Mouse (Mus musculus) embryo, embryonic 9.5 days (tissue): ENCODE data around the gene Tgfa.

Experiments
- DNase-seq: peaks from one replicate; pipeline ENCODE4 v3.0.0-alpha.2; 2017; ENCODE audit errors: extremely low spot score

The Tgfa gene

DNA sequence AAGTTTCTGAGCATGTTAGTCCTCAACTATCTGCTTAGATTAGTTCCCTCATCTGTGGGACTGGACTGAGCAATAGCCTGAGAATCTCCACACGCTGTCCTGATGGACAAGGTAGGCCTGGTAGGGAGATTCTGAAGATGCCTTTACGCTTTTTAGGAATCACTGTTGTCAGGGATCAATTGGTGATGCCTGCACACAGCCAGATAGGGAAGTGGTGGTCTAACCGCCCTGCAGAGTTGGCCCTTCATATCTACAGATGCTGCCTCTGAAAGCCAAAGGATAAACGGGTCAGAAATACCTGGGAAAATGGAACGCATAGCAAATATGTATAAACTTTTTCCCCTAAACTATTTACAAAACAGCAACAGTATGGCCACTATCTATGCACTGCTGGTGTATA, 37.3 kb downstream of the Tgfa start:
- no peak for DNase-seq

DNA sequence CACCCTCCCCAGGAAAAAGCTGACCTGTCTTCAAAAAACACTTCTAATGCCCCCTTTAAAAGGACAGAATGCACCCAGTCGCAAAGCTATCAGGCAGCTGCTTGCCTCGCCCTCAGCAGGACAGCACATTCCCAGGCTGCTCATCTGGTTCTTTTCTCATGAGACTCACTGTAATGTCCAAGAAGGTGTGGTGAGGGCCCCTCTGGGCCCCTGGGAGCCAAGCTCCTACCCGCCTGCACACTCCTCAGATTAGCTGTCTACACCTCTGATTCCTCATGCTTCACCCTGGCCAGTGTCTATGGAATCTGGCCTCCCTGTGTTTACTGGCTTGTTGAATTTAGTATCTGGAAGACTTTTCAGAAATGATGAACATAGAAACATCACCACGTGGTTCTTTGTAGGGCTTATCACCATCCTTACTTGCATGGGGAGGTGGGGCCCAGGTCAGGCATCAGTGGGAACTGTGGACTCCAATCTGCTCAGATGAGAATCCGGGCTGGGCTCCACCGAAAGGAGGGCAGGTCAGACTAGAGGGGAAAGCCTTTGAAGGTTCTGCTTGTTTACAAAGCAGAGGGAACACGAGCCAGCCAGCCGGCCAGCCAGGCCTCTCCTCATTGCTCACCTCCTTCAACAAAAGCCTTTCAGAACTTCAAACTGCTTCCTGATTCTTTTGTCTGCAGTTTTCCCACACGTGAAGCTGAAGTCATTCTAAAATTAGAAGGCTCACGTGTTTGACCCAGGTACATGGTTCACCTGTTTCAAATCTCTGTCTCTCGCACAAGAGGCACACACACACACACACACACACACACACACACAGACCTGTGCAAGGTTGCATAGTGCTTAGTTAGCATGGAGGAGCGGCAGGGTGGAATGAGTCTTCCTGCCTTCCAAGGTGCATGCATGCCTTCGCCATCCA, 38.7 kb downstream of the Tgfa start:
- DNase-seq = no peak

DNA sequence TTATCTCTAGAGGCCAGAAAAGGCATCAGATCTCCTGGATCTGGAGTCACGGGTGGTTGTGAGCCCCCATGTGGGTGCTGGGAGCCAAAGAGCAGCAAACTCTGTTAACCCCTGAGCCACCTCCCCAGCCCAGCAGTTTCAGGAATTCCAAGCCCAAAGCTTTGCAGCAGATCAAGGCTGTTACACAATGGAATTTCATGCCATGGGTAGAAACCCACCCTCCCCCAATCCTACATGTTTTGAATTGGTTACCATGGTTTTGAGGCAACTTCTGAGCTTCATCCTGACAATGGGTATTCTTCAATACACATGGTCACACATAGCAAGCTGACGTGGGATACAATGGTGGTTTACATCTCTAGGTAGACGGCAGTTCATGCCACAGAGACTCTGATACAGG, 49.8 kb downstream of the Tgfa start:
- DNase-seq = peak; percentile 26

DNA sequence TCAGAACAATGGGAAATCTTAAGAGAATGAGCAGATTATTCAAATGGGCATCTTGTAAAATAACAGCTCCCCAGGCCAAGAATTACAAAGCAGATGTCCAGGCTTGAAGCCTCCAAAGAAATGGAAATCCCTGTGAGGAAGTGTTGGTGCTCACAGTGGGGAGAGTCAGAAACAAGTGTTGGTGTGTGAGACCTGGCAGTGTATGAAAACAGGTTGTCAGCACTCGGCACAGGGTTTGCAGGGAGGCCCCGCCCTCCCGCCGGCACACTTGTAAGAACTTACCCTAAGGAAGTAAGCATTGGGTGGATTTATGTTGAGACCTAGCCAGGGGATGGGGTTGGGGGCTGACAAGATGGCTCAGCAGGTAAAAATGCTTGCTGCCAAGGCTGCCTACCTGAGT, 50.9 kb downstream of the Tgfa start:
- DNase-seq = no peak

DNA sequence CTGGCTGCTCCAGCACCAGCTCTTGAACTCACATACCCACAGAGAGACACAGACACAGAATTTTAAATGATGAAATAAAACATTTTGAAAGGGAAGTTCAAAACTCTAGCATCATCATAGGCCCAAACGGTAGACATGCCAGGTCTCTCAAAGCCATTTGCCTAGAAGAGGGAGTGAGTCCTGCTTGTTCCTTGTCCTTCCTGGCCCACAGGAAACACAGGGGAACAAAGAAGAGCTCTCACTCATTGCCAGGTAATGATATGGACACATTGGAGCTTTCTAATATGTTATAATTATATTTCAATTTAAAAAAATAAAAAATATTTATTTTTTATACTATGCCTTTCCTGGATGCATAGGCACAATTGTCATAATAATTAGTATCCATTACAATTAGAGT, 53.5 kb downstream of the Tgfa start:
- no peak for DNase-seq

DNA sequence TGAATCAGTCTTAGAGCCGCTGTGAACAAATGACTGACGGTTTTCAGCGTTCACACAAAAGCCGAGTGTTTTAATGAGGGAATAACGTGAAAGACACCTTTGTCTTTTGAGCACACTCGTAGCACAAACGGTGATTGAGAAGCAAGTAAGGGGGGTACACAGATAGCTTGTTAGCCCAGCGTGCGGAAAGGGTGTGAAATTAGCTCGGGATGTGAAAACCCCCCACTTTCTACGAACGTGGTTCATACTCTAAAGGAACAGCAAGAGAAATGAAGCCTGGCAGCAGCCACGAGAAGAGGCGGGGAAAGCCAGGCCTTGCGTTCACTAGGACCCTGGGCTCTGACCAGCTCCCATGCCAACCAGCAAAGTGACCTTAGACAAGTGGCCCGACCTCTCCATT, 54.0 kb downstream of the Tgfa start:
- DNase-seq = no peak

DNA sequence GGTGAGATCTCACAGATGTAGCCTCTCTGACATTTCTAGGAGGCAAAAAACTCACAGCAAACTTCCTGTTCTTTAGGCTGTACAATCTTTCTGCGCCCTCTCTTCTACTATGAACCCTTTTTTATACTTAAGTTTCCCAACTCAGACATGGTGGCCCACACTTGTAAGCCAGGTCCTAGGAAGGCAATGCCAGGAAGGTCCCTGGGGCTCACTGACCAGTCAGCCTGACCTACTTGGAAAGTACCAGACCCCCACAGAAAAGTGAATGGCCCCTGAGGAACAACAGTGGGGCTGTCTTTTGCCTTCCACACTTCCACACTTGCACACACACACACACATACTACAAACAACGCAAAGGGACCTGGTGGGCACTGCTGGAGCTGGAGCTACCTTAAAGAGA, 55.2 kb downstream of the Tgfa start:
- no peak for DNase-seq

DNA sequence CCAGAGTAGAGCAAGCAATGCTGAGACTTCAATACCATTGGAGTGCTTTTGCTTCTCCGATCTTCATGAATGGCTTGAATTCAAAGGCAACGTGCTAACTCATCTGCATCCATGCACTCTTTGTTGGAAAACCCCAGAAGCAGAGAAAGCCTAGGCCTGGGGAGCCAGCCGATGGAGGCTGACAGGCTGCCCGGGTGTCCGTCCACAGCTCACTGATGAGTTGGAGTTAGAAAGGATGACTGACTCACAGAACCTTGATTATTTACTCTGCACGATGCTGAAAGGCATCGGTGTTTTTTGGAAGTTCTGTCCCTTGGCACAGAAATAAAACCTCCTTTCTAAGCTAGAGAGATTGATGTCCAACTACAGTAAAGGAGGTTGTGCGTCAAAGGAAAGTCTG, 55.8 kb downstream of the Tgfa start:
- no peak for DNase-seq

DNA sequence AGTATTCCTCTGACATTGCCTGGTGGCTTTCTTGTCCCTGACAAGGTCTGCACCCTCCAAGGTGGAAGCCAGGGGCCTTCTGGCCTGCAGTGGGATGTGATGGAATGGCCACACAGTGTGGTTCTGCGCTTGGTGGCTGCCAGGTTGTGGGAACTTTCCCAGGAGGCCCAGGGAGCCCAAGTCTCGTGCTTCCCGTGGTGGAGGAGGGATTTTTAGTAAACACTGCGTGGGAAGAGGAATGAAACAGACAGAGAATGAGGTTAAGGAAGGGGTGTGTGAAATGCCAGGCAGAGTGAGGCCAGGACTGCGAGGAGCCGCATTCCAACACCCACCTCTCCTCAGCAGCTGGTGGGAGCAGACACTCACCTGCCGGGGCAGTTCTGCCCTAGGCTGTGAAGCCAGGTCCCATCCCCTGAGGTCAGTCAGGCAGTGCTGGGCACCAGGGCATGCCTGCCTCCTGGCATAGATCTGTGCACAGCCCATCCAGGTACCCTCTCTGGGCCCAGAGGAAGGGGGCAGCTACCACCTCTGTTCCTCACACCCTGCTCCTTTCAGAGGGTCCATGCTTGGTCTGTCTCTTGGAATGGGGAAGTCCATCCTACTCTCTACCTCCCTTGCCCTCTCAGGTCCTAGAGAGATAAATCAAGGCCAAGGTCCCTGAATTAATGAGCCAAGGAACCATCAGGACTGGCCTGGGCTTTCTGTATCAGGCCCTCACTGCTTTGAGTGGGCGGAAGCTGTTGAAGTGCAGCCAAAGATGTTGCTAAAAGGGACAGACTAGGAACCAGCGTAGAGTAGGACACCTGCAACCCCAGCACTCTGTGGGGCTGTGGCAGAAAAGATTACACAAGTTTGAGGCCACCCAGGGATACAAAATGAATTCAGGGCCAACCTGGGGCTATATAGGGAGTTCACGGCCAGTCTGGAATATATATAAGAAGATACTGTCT, 57.4 kb downstream of the Tgfa start:
- no peak for DNase-seq

DNA sequence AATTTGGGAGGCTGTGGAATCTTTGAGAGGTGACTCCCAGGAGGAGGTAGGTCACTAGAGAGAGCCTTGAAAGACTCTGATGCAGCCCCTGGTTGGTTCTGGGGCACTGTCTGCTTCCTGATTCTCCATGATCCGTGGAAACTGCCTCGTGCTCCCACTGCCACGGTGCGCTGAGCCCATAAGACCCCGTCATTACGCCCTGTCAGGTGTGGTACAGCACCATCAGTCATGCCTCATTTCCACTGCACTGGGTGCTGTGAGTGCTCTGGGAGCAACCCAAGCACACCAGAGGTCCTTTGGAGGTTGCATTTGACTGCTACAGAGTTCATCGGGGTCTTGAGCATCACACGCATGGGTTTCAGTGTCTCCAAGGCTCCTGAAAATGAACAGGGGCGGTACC, 60.9 kb downstream of the Tgfa start:
- DNase-seq = no peak

DNA sequence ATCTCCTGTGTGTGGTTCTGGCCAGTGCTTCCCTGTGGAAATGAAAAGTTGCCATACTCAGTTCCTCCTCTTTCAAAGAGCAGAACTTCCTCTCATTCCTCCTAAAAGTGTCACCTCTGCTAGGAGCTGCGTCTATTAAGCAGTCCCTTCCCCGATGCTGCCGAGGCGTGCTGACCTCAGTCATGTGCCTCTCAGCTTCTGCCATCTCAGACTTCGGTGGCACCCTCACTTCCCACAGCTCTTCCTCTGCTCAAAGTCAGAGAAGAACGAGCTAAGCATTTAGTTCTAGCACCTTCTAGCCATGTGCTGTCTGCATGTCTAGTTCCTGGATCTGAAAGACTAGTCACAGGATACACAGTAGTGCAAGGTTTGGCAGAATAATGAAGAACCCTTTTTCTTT, 64.2 kb downstream of the Tgfa start:
- no peak for DNase-seq

DNA sequence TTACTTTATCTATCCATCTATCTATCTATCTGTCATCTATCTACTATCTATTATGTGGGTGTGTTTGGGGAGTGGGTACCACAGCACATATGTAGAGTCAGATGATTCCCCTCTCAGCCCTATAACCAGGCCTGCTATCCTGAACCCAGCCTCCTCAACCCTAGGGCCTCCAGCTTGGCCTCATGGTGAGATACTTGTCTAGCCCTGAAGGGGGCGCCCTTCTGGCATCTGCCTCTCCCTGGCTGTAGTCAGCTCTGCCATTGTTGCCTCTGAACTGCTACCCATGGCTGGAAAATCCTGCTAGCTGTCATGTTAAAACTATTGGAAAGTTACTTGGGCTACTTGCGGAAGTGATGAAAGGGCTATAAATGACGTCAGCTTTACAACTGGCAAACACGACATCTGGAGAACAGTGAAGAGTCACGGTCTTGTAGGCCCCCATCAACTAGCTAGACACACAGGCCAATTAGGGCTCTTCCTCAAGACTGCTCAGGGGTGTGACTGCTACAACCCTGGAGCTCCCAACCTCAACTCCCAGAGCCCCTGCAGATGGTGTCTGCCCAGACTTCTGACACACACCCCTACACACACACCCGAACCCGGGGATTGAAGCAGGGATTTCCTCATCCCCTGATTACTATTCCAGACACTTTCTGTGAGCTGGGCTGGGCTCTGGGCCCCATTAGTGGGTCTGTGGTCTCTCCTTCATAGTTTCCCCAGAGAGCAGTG, 65.5 kb downstream of the Tgfa start:
- DNase-seq = no peak

DNA sequence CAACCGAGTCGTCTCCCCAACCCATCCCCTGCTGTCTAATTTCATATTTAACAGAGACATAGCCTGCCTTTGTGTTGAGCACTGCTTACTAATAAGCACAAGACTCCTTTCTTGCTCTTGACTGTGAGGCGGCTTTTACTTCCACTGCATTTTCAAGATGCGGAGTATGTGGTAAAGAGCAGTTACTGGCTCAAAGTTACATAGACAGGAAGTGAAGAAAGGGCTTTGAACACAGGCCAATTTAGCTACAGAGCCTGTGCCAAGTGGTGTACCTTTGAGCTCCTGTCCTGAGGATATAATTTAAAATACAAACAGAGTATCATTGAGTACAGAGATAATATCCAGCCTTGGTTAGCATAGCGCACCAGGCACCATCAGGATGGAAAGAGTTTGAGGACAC, 71.8 kb downstream of the Tgfa start:
- no peak for DNase-seq

DNA sequence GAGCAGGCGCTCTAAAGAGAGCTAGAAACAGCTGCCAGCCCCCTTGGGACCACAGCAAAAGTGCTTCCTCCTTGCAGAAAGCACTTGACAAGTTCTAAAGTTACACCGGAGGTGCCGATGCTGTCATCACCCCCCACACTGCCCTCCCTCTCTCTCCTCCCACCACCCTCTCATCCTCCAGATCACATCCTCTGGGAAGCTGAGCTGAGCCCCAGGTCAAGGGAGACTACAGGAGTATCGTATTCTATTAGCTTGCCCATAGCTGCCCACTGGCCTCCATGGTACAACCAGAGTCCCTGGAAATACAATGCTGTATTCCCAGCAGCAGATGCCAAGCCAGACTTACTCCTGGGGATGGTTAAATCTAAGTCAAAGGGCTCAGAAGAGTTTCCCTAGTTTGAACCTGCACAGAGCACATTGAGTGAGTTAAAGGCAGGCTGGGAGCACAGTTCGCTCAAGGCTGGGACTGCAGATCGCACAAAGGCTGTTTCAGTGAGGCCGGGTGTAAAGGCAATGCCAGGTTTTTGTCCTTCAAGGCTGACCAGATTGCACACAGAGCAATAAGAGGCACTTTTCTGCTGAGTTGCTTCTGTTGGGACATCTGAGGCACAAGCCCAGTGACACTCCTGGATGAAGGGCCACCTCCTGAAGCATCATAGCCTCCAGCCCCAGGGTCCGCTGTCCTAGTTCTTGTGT, 75.5 kb downstream of the Tgfa start:
- peak; percentile 19 for DNase-seq

DNA sequence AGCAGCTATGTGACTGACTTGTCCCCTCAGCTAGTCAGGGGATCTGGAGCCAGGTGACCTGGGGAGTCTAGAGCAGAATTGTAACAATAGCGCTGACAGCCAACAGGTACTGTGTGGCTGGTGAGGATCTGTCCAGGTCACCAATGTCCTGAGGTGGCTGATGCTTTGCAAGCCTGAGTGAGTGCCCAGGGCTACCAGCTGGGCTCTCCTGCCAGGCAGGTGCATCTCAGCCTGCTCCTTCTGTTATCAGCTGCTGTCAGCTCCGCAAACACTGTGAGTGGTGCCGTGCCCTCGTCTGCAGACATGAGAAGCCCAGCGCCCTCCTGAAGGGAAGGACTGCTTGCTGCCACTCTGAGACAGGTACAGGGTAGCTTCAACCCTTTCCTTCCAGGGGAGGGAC, 76.1 kb downstream of the Tgfa start:
- DNase-seq = no peak

DNA sequence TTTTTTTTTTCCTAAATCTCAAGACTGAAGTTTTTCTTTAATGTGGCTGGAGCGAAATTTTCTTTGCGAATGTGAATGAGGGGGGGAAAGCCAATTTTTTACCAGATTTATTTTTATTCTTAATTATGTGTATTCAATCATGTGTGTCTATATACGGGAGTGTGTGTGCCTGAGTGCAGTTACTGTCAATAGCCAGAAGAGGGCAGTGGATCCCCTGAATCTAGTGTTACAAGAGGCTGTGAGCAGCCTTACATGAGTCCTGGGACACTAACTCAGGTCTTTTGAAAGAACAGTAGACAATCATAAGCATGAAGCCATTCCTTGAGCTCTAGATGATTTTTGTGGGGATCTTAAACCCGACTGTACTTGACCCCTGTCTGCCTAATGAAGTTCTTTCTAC, 80.7 kb downstream of the Tgfa start:
- DNase-seq = no peak

DNA sequence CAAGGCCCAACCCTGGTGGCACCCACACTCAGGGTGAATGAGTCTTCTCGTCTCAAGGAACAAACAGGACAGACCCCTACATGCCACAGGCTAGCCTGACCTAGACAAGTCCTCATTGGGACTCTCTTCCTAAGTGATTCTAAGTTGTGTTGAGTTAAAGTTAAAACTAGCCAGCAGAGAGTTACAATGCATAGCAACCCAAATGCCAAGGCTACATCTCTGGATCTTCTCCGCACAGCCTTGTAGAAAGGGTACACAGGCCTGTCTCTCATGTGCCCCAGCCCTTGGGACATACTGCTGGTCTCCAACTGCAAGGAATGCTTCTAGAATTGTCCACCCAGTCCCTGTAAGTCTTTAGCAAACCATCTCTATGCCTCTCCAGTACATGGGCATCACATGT, 81.8 kb downstream of the Tgfa start:
- DNase-seq = no peak

DNA sequence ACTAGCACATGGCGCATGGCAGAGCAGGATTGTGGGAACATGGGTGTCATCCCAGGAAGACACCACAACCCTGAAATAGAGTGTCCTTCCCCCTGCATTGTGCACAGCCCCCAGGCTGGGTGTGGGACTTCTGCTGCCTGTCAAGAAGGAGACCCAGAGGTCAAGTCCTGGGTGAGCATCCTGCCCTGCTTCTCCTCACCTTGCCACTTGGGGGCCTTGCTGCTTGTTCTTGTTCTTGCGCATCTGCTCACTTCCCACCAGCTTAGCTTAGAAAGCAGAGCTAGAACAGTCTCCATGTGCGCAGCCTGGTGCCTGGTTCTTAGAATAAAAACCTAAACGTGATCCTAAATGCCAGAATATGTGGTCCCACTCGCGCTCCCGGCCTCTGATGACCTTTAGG, 82.6 kb downstream of the Tgfa start:
- DNase-seq = no peak

DNA sequence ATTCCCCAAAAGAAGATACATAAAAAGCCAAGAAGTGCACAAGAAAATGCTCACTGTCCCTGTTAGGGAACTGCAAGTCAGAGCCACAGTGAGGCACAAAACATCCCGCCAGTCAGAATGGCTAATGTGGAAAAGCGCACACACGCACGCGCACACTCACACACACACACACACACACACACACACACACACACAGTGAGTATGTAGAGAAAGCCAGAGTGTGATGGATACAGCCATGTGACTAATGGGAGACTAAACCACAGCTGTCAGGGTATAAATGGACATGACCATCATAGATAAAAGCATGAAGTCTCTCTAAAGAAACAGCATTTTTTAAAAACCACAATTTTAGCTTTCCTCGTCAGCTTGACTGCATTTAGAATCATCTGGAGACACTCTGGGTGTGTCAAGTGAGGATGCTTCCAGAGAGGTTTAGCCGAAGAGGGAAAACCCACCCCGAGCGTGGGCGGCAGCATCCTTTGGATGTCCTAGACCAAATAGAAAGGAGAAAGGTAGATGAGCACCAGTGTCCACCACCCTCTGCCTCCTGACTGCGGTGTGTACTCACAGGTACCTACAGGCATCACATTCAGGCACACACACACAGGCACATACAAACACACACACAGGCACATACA, 86.7 kb downstream of the Tgfa start:
- no peak for DNase-seq

DNA sequence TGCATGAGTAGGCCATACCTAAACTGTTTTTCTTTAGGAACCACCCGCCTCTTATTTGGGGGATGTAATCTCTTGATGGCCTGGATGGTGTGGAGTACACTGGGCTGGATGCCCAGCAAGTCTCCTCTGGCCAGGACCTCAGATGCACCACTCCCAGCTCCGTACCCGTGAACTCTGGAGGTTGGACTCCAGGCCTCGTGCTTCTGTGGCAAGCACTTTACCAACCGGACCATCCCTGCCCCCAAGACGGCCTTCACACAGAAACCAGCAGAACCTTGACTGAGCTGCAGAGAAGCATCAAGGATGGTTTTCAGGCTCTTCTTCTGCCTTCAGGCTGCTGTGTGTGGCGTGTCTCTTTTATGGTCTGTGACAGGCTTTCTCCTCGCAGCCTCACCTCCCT, 98.3 kb downstream of the Tgfa start:
- DNase-seq = no peak

DNA sequence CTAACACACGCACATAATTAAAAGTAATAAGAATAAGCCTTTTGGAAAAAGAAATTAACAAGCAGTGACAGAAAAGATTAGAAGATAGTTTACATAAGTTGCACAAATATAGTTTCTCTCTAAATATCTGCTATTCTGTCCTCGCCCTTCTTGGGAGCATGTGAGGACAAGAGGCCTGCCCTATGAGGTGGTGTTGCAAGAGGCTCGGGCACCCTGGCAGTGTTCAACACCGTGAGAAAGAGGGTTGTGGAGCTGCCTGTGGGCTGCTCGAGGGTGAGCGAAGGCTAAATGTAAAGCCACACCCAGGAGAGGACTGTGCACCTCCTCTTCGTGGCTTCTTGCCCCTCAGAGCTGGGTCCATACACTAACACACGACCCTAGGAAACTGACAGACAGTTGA, 100.4 kb downstream of the Tgfa start:
- no peak for DNase-seq
